Mouse (Mus musculus) heart, postnatal 0 days (tissue): ENCODE data around the gene Sh3gl3.
"Not testable (repeated sequence)": the region's sequence is repeated elsewhere in the genome, so short reads cannot be mapped to it uniquely, and the experiment has no call there.

ENCODE experiments used
- CTCF ChIP-seq: IDR thresholded peaks from 2 replicates; pipeline ENCODE4 v1.5.1; 2016; ENCODE audit warnings: antibody characterized with exemption, control low read depth, low read depth
- EP300 ChIP-seq: IDR thresholded peaks from 2 replicates; pipeline ENCODE4 v1.6.1; 2016; ENCODE audit warnings: antibody characterized with exemption, low read depth

DNA sequence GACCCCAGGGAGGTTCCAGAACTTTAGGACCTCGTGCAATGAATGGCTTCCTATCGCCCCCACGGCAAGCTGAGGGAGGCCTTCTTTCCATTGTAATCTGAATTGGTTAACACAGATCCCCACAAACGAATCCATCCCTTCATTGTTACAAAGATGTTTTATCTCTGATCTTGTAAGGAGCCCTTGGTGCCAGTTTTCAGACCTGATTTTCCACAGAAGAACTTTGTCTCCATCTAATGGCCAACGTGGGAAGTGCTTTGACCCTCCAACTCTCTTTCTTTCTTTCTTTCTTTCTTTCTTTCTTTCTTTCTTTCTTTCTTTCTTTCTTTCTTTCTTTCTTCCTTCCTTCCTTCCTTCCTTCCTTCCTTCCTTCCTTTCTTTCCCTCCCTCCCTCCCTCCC, 99.2 kb downstream of the Sh3gl3 start:
- peak; percentile 81 for TF ChIP-seq CTCF
- TF ChIP-seq EP300 = not testable (repeated sequence)
